Mouse (Mus musculus): ENCODE measurements at regions not wholly inside any gene's neighbourhood (a gene's known extent, or its start where the extent isn't known, plus 50 kb on each side); places are given as distances from the start of the nearest gene placed in this dataset.

GRCm38 (mm10) chr1:57301260-57301979 is 76.0 kb upstream of the 1700066M21Rik start:
- H3K9ac ChIP-seq (ENCODE audit: low read depth, low read length, severe bottlenecking) = no peak overlapping the region
- DNase-seq (ENCODE audit: low spot score) = no peak
- no peaks in the 10 kb centered on the region for H3K36me3 ChIP-seq (ENCODE audit: control insufficient read depth, insufficient read depth, low read length)
- TF ChIP-seq POLR2A (IDR thresholded peaks at IDR 0.05; ENCODE audit: borderline replicate concordance, extremely low read depth, insufficient read depth, insufficient read length) = no peak
- no peaks in the 10 kb centered on the region for H3K27me3 ChIP-seq (ENCODE audit: control insufficient read depth, insufficient read depth, low read length)
- H3K4me1 ChIP-seq (ENCODE audit: control insufficient read depth, insufficient read depth, low read length) = no peaks in the 10 kb centered on the region
- 51% methylated on average over 8 of the region's 8 CpGs for WGBS
- no peak for ATAC-seq (ENCODE audit: low FRiP score, low read depth)
- H3K9me3 ChIP-seq (ENCODE audit: control insufficient read depth, low read length) = no peaks in the 10 kb centered on the region
- H3K4me3 ChIP-seq (replicated peaks; ENCODE audit: low read length) = no peak overlapping the region
- H3K4me2 ChIP-seq (replicated peaks; ENCODE audit: low read depth, low read length, severe bottlenecking) = no peak overlapping the region
- H3K27ac ChIP-seq (replicated peaks; ENCODE audit: low read depth, low read length) = no peak overlapping the region

DNA sequence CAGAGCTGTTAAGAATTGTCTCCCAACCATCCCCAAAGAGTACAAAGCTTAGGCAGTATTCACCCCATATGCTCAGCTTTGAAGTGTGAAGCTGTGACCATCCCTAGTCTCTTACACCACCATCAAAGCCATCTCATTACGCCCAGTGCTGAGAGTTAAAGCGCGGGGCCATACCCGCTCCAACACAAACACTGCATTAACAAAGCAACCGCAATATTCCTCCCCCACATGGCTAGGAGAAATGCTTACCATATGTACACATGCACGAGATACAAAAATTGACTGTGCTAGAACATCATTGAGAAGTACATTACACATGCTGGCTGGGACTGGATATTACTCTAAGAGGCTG is 75.5 kb upstream of the 1700066M21Rik start:
- no peak for ATAC-seq (ENCODE audit: low FRiP score, low read depth)
- WGBS = 25% methylated on average over 6 of the region's 6 CpGs
- DNase-seq (ENCODE audit: low spot score) = peak; percentile 18
- no peaks in the 10 kb centered on the region for H3K4me1 ChIP-seq (ENCODE audit: control insufficient read depth, insufficient read depth, low read length)
- no peak overlapping the region for H3K9ac ChIP-seq (ENCODE audit: low read depth, low read length, severe bottlenecking)
- H3K36me3 ChIP-seq (ENCODE audit: control insufficient read depth, insufficient read depth, low read length) = no peaks in the 10 kb centered on the region
- H3K9me3 ChIP-seq (ENCODE audit: control insufficient read depth, low read length) = no peaks in the 10 kb centered on the region
- H3K27me3 ChIP-seq (ENCODE audit: control insufficient read depth, insufficient read depth, low read length) = no peaks in the 10 kb centered on the region
- no peak overlapping the region for H3K4me2 ChIP-seq (replicated peaks; ENCODE audit: low read depth, low read length, severe bottlenecking)
- TF ChIP-seq POLR2A (IDR thresholded peaks at IDR 0.05; ENCODE audit: borderline replicate concordance, extremely low read depth, insufficient read depth, insufficient read length) = no peak
- no peak overlapping the region for H3K4me3 ChIP-seq (replicated peaks; ENCODE audit: low read length)
- H3K27ac ChIP-seq (replicated peaks; ENCODE audit: low read depth, low read length) = no peak overlapping the region

DNA sequence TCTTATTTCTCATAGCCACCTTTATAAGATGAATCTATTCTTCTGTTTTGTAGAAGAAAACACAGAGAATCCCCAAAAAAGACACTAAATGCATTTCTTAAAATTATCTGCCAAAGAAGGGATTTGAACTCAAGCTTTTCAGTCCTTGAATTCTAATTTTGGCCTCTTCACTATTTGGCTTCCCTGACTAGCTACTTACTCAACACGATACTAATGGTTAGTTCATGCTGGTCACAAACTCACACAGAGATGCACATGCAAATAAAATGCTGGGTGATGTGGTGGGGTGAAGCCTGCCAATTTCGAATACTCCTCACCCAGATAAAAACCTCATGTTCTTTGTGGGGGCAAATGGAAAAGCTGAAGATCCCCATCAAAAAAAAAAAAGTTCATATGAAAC is 72.7 kb upstream of the 1700066M21Rik start:
- no peaks in the 10 kb centered on the region for H3K27me3 ChIP-seq (ENCODE audit: control insufficient read depth, insufficient read depth, low read length)
- no peak overlapping the region for H3K4me3 ChIP-seq (replicated peaks; ENCODE audit: low read length)
- no peak overlapping the region for H3K27ac ChIP-seq (replicated peaks; ENCODE audit: low read depth, low read length)
- no peak overlapping the region for H3K9ac ChIP-seq (ENCODE audit: low read depth, low read length, severe bottlenecking)
- H3K4me2 ChIP-seq (replicated peaks; ENCODE audit: low read depth, low read length, severe bottlenecking) = no peak overlapping the region
- no peaks in the 10 kb centered on the region for H3K9me3 ChIP-seq (ENCODE audit: control insufficient read depth, low read length)
- no peaks in the 10 kb centered on the region for H3K4me1 ChIP-seq (ENCODE audit: control insufficient read depth, insufficient read depth, low read length)
- no peak for TF ChIP-seq POLR2A (IDR thresholded peaks at IDR 0.05; ENCODE audit: borderline replicate concordance, extremely low read depth, insufficient read depth, insufficient read length)
- 85% methylated on average over 2 of the region's 2 CpGs for WGBS
- H3K36me3 ChIP-seq (ENCODE audit: control insufficient read depth, insufficient read depth, low read length) = no peaks in the 10 kb centered on the region
- no peak for DNase-seq (ENCODE audit: low spot score)
- no peak for ATAC-seq (ENCODE audit: low FRiP score, low read depth)

GRCm38 (mm10) chr1:57322535-57322934 is 54.9 kb upstream of the 1700066M21Rik start:
- no peak for TF ChIP-seq POLR2A (IDR thresholded peaks at IDR 0.05; ENCODE audit: borderline replicate concordance, extremely low read depth, insufficient read depth, insufficient read length)
- WGBS = 84% methylated on average over 2 of the region's 2 CpGs
- Histone ChIP-seq H3K9ac (ENCODE audit: low read depth, low read length, severe bottlenecking) (no peak overlapping the region), H3K4me2 (replicated peaks; ENCODE audit: low read depth, low read length, severe bottlenecking) (no peak overlapping the region), H3K9me3 (ENCODE audit: control insufficient read depth, low read length) (peaks cover 3% of the 10 kb centered on the region; the same call in 1 of the 2 replicates), H3K27me3 (ENCODE audit: control insufficient read depth, insufficient read depth, low read length) (peaks cover 6% of the 10 kb centered on the region; the same call in 1 of the 2 replicates), H3K4me1 (ENCODE audit: control insufficient read depth, insufficient read depth, low read length) (0 out of 2 replicates have a peak, but pooled peaks cover 2% of the 10 kb centered on the region), H3K4me3 (replicated peaks; ENCODE audit: low read length) (no peak overlapping the region), H3K36me3 (ENCODE audit: control insufficient read depth, insufficient read depth, low read length) (no peaks in the 10 kb centered on the region), H3K27ac (replicated peaks; ENCODE audit: low read depth, low read length) (no peak overlapping the region)
- no peak for DNase-seq (ENCODE audit: low spot score)
- no peak for ATAC-seq (ENCODE audit: low FRiP score, low read depth)

GRCm38 (mm10) chr1:57323118-57323517 is 54.3 kb upstream of the 1700066M21Rik start:
- Histone ChIP-seq H3K4me3 (replicated peaks; ENCODE audit: low read length) (no peak overlapping the region), H3K9me3 (ENCODE audit: control insufficient read depth, low read length) (peaks cover 3% of the 10 kb centered on the region; the same call in 1 of the 2 replicates), H3K27me3 (ENCODE audit: control insufficient read depth, insufficient read depth, low read length) (peaks cover 6% of the 10 kb centered on the region; the same call in 1 of the 2 replicates), H3K36me3 (ENCODE audit: control insufficient read depth, insufficient read depth, low read length) (no peaks in the 10 kb centered on the region), H3K27ac (replicated peaks; ENCODE audit: low read depth, low read length) (no peak overlapping the region), H3K4me1 (ENCODE audit: control insufficient read depth, insufficient read depth, low read length) (0 out of 2 replicates have a peak, but pooled peaks cover 2% of the 10 kb centered on the region), H3K9ac (ENCODE audit: low read depth, low read length, severe bottlenecking) (no peak overlapping the region), H3K4me2 (replicated peaks; ENCODE audit: low read depth, low read length, severe bottlenecking) (no peak overlapping the region)
- no peak for DNase-seq (ENCODE audit: low spot score)
- 80% methylated on average over 2 of the region's 2 CpGs for WGBS
- no peak for TF ChIP-seq POLR2A (IDR thresholded peaks at IDR 0.05; ENCODE audit: borderline replicate concordance, extremely low read depth, insufficient read depth, insufficient read length)
- ATAC-seq (ENCODE audit: low FRiP score, low read depth) = no peak

Measured in limb, embryonic 14.5 days (tissue).